Mouse (Mus musculus): ENCODE measurements at regions not wholly inside any gene's neighbourhood (a gene's known extent, or its start where the extent isn't known, plus 50 kb on each side); places are given as distances from the start of the nearest gene placed in this dataset.

- Histone ChIP-seq H3K27me3 (ENCODE audit: insufficient read depth, low read length) (no peaks in the 10 kb centered on the region), H3K27ac (peak overlapping the region; percentile 37; the same call in 1 of the 2 replicates), H3K4me1 (replicated peaks; ENCODE audit: insufficient read depth, low read length) (no peaks in the 10 kb centered on the region), H3K4me2 (ENCODE audit: low read length) (no peak overlapping the region), H3K36me3 (ENCODE audit: insufficient read depth, low read length) (no peaks in the 10 kb centered on the region), H3K4me3 (replicated peaks; ENCODE audit: low read depth, low read length) (no peak overlapping the region), H3K9me3 (replicated peaks; ENCODE audit: low read length) (no peaks in the 10 kb centered on the region), H3K9ac (ENCODE audit: low read depth, low read length) (no peak overlapping the region)
- no peak; the same call in 1 of the 2 replicates for TF ChIP-seq CTCF (IDR thresholded peaks at IDR 0.05; ENCODE audit: low read depth)
- DNase-seq (ENCODE audit: low spot score) (peak; percentile 35), ATAC-seq (replicated peaks; ENCODE audit: low FRiP score, low read depth) (no peak; the same call in 1 of the 2 replicates)
- WGBS = 24% methylated on average over 6 of the region's 6 CpGs
These were observed 69.2 kb upstream of the Hpcal1 start for GRCm38 (mm10) chr12:17621487-17621888.

- TF ChIP-seq CTCF (IDR thresholded peaks at IDR 0.05; ENCODE audit: low read depth) = no peak
- no peak overlapping the region for H3K4me2 ChIP-seq (ENCODE audit: low read length)
- H3K4me3 ChIP-seq (replicated peaks; ENCODE audit: low read depth, low read length) = no peak overlapping the region
- H3K27ac ChIP-seq = no peak overlapping the region
- ATAC-seq (replicated peaks; ENCODE audit: low FRiP score, low read depth) (no peak), DNase-seq (ENCODE audit: low spot score) (no peak)
- H3K9me3 ChIP-seq (replicated peaks; ENCODE audit: low read length) = no peaks in the 10 kb centered on the region
- 68% methylated on average over 8 of the region's 8 CpGs for WGBS
- H3K4me1 ChIP-seq (replicated peaks; ENCODE audit: insufficient read depth, low read length) = no peaks in the 10 kb centered on the region
- no peak overlapping the region for H3K9ac ChIP-seq (ENCODE audit: low read depth, low read length)
- no peaks in the 10 kb centered on the region for H3K27me3 ChIP-seq (ENCODE audit: insufficient read depth, low read length)
- H3K36me3 ChIP-seq (ENCODE audit: insufficient read depth, low read length) = no peaks in the 10 kb centered on the region
These were observed 68.1 kb upstream of the Hpcal1 start for GRCm38 (mm10) chr12:17622509-17623005.

GRCm38 (mm10) chr12:17626043-17626442, 64.6 kb upstream of the Hpcal1 start:
- H3K4me2 ChIP-seq (ENCODE audit: low read length) = no peak overlapping the region
- DNase-seq (ENCODE audit: low spot score) (no peak), ATAC-seq (replicated peaks; ENCODE audit: low FRiP score, low read depth) (no peak)
- H3K27ac ChIP-seq = no peak overlapping the region
- H3K4me3 ChIP-seq (replicated peaks; ENCODE audit: low read depth, low read length) = no peak overlapping the region
- no peak overlapping the region for H3K9ac ChIP-seq (ENCODE audit: low read depth, low read length)
- no peaks in the 10 kb centered on the region for H3K9me3 ChIP-seq (replicated peaks; ENCODE audit: low read length)
- TF ChIP-seq CTCF (IDR thresholded peaks at IDR 0.05; ENCODE audit: low read depth) = no peak
- WGBS = 36% methylated on average over 3 of the region's 3 CpGs
- H3K27me3 ChIP-seq (ENCODE audit: insufficient read depth, low read length) = no peaks in the 10 kb centered on the region
- H3K4me1 ChIP-seq (replicated peaks; ENCODE audit: insufficient read depth, low read length) = no peaks in the 10 kb centered on the region
- no peaks in the 10 kb centered on the region for H3K36me3 ChIP-seq (ENCODE audit: insufficient read depth, low read length)

- no peaks in the 10 kb centered on the region for H3K4me1 ChIP-seq (replicated peaks; ENCODE audit: insufficient read depth, low read length)
- no peak for ATAC-seq (replicated peaks; ENCODE audit: low FRiP score, low read depth)
- no peaks in the 10 kb centered on the region for H3K36me3 ChIP-seq (ENCODE audit: insufficient read depth, low read length)
- no peaks in the 10 kb centered on the region for H3K27me3 ChIP-seq (ENCODE audit: insufficient read depth, low read length)
- H3K9ac ChIP-seq (ENCODE audit: low read depth, low read length) = no peak overlapping the region
- no peak for DNase-seq (ENCODE audit: low spot score)
- no peak overlapping the region for H3K4me3 ChIP-seq (replicated peaks; ENCODE audit: low read depth, low read length)
- H3K9me3 ChIP-seq (replicated peaks; ENCODE audit: low read length) = no peaks in the 10 kb centered on the region
- H3K4me2 ChIP-seq (ENCODE audit: low read length) = no peak overlapping the region
- TF ChIP-seq CTCF (IDR thresholded peaks at IDR 0.05; ENCODE audit: low read depth) = no peak
- 87% methylated on average over 2 of the region's 2 CpGs for WGBS
- H3K27ac ChIP-seq = no peak overlapping the region
These were observed 59.5 kb upstream of the Hpcal1 start for GRCm38 (mm10) chr12:17631161-17631560.

GRCm38 (mm10) chr12:17636146-17636545, 54.5 kb upstream of the Hpcal1 start:
- no peaks in the 10 kb centered on the region for H3K36me3 ChIP-seq (ENCODE audit: insufficient read depth, low read length)
- H3K9me3 ChIP-seq (replicated peaks; ENCODE audit: low read length) = no peaks in the 10 kb centered on the region
- H3K4me2 ChIP-seq (ENCODE audit: low read length) = no peak overlapping the region
- no peaks in the 10 kb centered on the region for H3K27me3 ChIP-seq (ENCODE audit: insufficient read depth, low read length)
- DNase-seq (ENCODE audit: low spot score) = no peak
- H3K27ac ChIP-seq = no peak overlapping the region
- H3K4me1 ChIP-seq (replicated peaks; ENCODE audit: insufficient read depth, low read length) = no peaks in the 10 kb centered on the region
- no peak for TF ChIP-seq CTCF (IDR thresholded peaks at IDR 0.05; ENCODE audit: low read depth)
- 79% methylated on average over 8 of the region's 8 CpGs for WGBS
- no peak for ATAC-seq (replicated peaks; ENCODE audit: low FRiP score, low read depth)
- no peak overlapping the region for H3K4me3 ChIP-seq (replicated peaks; ENCODE audit: low read depth, low read length)
- H3K9ac ChIP-seq (ENCODE audit: low read depth, low read length) = no peak overlapping the region

- no peak for ATAC-seq (replicated peaks; ENCODE audit: low FRiP score, low read depth)
- Histone ChIP-seq H3K27ac (no peak overlapping the region), H3K27me3 (ENCODE audit: insufficient read depth, low read length) (no peaks in the 10 kb centered on the region), H3K4me3 (replicated peaks; ENCODE audit: low read depth, low read length) (no peak overlapping the region), H3K9me3 (replicated peaks; ENCODE audit: low read length) (no peaks in the 10 kb centered on the region), H3K36me3 (ENCODE audit: insufficient read depth, low read length) (no peaks in the 10 kb centered on the region), H3K4me1 (replicated peaks; ENCODE audit: insufficient read depth, low read length) (no peaks in the 10 kb centered on the region), H3K4me2 (ENCODE audit: low read length) (no peak overlapping the region), H3K9ac (ENCODE audit: low read depth, low read length) (no peak overlapping the region)
- no peak for TF ChIP-seq CTCF (IDR thresholded peaks at IDR 0.05; ENCODE audit: low read depth)
- 79% methylated on average over 6 of the region's 6 CpGs for WGBS
- DNase-seq (ENCODE audit: low spot score) = no peak
These were observed 54.1 kb upstream of the Hpcal1 start for GRCm38 (mm10) chr12:17636590-17636989.

Measured in kidney, postnatal 0 days (tissue).